Mouse (Mus musculus) lung, postnatal 0 days (tissue): Measurements from ENCODE around the gene Flywch2. TPM values are rescaled to one million over a fixed set of nuclear protein-coding genes. Genes with fewer than 3 reads are reported as not detected.

Experiments used
- ATAC-seq: fragments of 200-750 bp; cut with Nextera tagmentation; 2 replicates; pipeline ENCODE4 v1.8.0; 2017; ENCODE audit warnings: moderate library complexity
- DNase-seq: peaks from one replicate; pipeline ENCODE4 v3.0.0-alpha.2; 2016; ENCODE audit warnings: low spot score
- H3K27ac ChIP-seq: fragments of 300-500 bp; sonication (generic); 2 replicates; pipeline ENCODE4 v1.5.1; 2014; ENCODE audit warnings: antibody characterized with exemption, mild to moderate bottlenecking, low read length, mixed read lengths
- H3K27me3 ChIP-seq: fragments of 300-500 bp; sonication (generic); replicated peaks from 2 replicates; pipeline ENCODE4 v1.6.1; 2014; ENCODE audit warnings: low read length, mixed read lengths; ENCODE audit not compliant: insufficient read depth
- H3K36me3 ChIP-seq: fragments of 300-500 bp; sonication (generic); 2 replicates; pipeline ENCODE4 v1.6.1; 2014; ENCODE audit warnings: low read length, mixed read lengths; ENCODE audit not compliant: insufficient read depth
- H3K4me1 ChIP-seq: fragments of 300-500 bp; sonication (generic); 2 replicates; pipeline ENCODE4 v1.6.1; 2014; ENCODE audit warnings: antibody characterized with exemption, low read depth, low read length, mixed read lengths; ENCODE audit not compliant: insufficient read depth
- H3K4me2 ChIP-seq: fragments of 300-500 bp; sonication (generic); replicated peaks from 2 replicates; pipeline ENCODE4 v1.6.1; 2014; ENCODE audit warnings: low read depth, mild to moderate bottlenecking, low read length, moderate library complexity, mixed read lengths
- H3K4me3 ChIP-seq: fragments of 300-500 bp; sonication (generic); 2 replicates; pipeline ENCODE4 v1.5.1; 2014; ENCODE audit warnings: low read depth, low read length
- H3K9ac ChIP-seq: fragments of 300-500 bp; sonication (generic); replicated peaks from 2 replicates; pipeline ENCODE4 v1.6.1; 2014; ENCODE audit warnings: low read depth, mild to moderate bottlenecking
- H3K9me3 ChIP-seq: fragments of 300-500 bp; sonication (generic); 2 replicates; pipeline ENCODE4 v1.6.1; 2016; ENCODE audit warnings: low read length, mixed read lengths
- CTCF ChIP-seq: IDR thresholded peaks from 2 replicates; pipeline ENCODE4 v1.5.1; 2016; ENCODE audit warnings: antibody characterized with exemption, mild to moderate bottlenecking
- EP300 ChIP-seq: IDR thresholded peaks from 2 replicates; pipeline ENCODE4 v1.6.1; 2016; ENCODE audit warnings: antibody characterized with exemption, mild to moderate bottlenecking, control low read depth
- WGBS: fragments of 180-500 bp; shearing (Covaris S2); extraction: QIAGEN DNeasy Blood & Tissue Kit; methylation state at CpG from one replicate; pipeline ENCODE4 v1.1.7; 2014; 5-methylcytosine and 5-hydroxymethylcytosine counted together
- polyA plus RNA-seq: library from polyadenylated mRNA; unstranded; fragments of >200 nt; fragmentation: Nextera tagmentation; extraction: Ambion mirVana; gene quantifications from 2 replicates; pipeline ENCODE4 v1.2.1, GENCODE M21; 2015

Flywch2 gene
- polyA plus RNA-seq, 1 experiment from 2014 or later, result 18.6 TPM

DNA sequence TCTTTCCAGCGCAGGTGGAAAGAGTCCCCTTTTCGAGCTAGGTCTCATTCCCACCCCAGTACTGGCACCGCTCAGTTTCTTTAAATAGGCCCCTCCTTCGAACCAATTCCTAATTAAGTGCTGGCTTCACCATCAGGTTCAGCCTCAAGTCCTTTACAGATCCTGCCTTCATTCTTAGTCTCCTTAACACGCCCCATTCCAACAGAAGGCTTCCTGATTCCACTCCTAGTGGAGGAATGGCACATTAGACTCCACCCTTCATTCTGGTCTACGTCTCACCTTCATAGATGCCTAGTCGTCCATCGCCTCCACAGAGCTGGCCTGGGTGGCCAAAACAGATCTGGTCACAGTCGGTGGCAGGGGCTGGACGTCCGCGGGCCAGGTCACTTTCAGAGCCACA, 42.9 kb downstream of the Flywch2 start:
- H3K27me3 ChIP-seq, result peaks cover 50% of the 10 kb centered on the region
- no peak overlapping the region for H3K27ac ChIP-seq
- H3K4me3 ChIP-seq, result no peak overlapping the region; the same call in 1 of the 2 replicates
- no peak overlapping the region for H3K9ac ChIP-seq
- H3K36me3 ChIP-seq, result no peaks in the 10 kb centered on the region
- ATAC-seq (no peak), DNase-seq (peak; percentile 40)
- TF ChIP-seq CTCF (no peak), EP300 (no peak)
- H3K4me1 ChIP-seq, result peaks cover 39% of the 10 kb centered on the region
- H3K9me3 ChIP-seq, result no peaks in the 10 kb centered on the region
- no peak overlapping the region for H3K4me2 ChIP-seq
- WGBS, result 51% methylated on average over 12 of the region's 12 CpGs

DNA sequence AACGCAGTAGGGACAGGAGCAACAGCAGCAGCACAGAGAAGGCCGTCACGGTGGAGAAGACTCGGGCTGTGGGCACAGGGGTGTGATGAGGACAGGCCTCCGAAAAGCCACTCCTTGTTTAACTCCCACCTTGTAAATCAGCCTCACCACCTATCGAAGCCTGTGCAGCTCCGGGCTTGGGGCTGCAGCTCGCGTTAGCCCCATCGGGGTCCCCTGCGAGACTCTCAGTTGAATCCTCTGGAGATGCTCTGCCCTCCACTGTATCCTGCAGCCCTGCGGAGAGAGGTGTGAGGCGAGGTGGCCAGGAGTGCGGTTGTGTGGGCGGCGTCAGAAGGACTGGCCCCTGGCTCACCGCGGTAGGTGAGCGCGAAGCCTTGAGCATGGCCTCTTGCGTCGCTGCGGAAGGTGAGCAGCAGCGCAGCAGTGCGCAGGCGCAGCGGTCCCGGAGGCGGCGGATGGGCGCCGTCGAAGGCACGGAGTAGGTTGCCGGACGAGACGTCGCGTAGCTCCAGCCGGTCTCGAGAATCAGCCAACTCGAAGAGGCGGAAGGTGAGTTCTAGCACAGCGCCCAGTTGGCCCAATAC, 43.6 kb downstream of the Flywch2 start:
- Histone ChIP-seq H3K9me3 (no peaks in the 10 kb centered on the region), H3K4me3 (peak overlapping the region; percentile 24; the same call in 1 of the 2 replicates), H3K9ac (no peak overlapping the region), H3K36me3 (0 out of 2 replicates have a peak, but pooled peaks cover 4% of the 10 kb centered on the region), H3K27me3 (peaks cover 50% of the 10 kb centered on the region), H3K27ac (no peak overlapping the region), H3K4me1 (peaks cover 40% of the 10 kb centered on the region), H3K4me2 (peak overlapping the region; percentile 33; the same call in 1 of the 2 replicates)
- DNase-seq (peak; percentile 54), ATAC-seq (no peak)
- WGBS, result 8% methylated on average over 44 of the region's 44 CpGs
- TF ChIP-seq EP300 (no peak), CTCF (no peak)

- Histone ChIP-seq H3K4me1 (peaks cover 40% of the 10 kb centered on the region), H3K4me3 (peak overlapping the region; percentile 24; the same call in 1 of the 2 replicates), H3K27ac (no peak overlapping the region), H3K36me3 (0 out of 2 replicates have a peak, but pooled peaks cover 7% of the 10 kb centered on the region), H3K9me3 (no peaks in the 10 kb centered on the region), H3K27me3 (peaks cover 45% of the 10 kb centered on the region), H3K9ac (no peak overlapping the region), H3K4me2 (no peak overlapping the region)
- ATAC-seq (no peak), DNase-seq (no peak)
- 49% methylated on average over 36 of the region's 38 CpGs for whole genome bisulfite sequencing
- no peak for TF ChIP-seq CTCF
- TF ChIP-seq EP300, result no peak
Measured at GRCm38 (mm10) chr17:23741359-23742209, 44.3 kb downstream of the Flywch2 start.

DNA sequence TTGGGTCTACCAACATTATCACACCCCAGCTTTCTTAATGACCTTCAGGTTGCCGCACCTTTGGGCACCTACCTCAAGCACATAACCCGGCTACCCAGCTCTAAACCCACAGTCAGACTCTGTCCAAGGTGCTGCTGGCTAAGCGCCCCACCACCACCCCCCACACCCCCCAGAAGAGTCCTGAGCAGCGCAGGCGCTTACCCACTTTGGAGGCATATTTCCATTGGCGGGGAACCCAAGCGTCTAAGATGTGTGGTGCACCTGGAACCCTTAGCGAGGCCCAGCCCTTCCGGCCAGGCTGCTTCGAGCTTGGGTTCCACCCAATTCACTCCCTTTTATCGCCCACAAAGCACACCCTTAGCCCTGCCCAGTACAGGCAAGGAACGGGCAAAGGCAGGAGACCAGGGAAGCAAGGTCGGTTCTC, 45.3 kb downstream of the Flywch2 start, which contains the start of gene Paqr4:
Paqr4 (minus strand) TSS at position 270 of the 424 bp plus-strand sequence.
- H3K27me3 ChIP-seq, result peaks cover 38% of the 10 kb centered on the region
- DNase-seq (peak; percentile 68), ATAC-seq (no peak; the same call in 1 of the 2 replicates)
- no peak for TF ChIP-seq CTCF
- TF ChIP-seq EP300, result no peak
- peak within 1 kb of the TSS; percentile 79 for H3K4me2 ChIP-seq
- 3% methylated on average over 12 of the region's 13 CpGs for WGBS
- peak within 1 kb of the TSS; percentile 78 for H3K4me3 ChIP-seq
- peaks cover 35% of the 10 kb centered on the region for H3K4me1 ChIP-seq
- H3K27ac ChIP-seq, result peak within 1 kb of the TSS; percentile 74
- peak within 1 kb of the TSS; percentile 60 for H3K9ac ChIP-seq
- no peaks in the 10 kb centered on the region for H3K9me3 ChIP-seq
- 0 out of 2 replicates have a peak, but pooled peaks cover 7% of the 10 kb centered on the region for H3K36me3 ChIP-seq

DNA sequence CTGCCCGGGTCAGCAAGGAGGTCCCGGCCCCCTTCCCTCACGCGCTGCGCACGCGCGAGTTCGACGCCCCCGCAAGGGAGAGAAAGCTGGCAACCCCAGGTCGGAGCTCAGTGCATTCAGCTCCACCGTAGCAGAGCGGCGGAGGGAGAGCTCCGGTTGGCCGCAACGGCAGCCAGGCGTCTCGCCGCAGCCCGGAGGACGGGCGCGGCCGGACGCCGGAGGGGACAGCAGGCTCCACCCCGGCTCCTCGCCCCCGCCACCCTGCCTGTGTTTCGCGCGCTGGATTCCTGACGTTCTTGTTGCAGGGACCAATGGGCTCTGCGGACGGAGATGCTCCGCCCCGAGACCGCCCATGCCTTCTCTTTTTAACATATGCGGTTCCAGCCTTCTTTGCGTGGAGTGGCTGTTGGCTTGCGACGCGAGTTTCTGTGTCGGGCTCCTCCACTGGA, 45.7 kb downstream of the Flywch2 start:
- peaks cover 35% of the 10 kb centered on the region for H3K27me3 ChIP-seq
- H3K9me3 ChIP-seq, result no peaks in the 10 kb centered on the region
- H3K27ac ChIP-seq, result peak overlapping the region; percentile 74
- TF ChIP-seq CTCF (peak; percentile 12; the same call in 1 of the 2 replicates), EP300 (no peak)
- peak overlapping the region; percentile 79 for H3K4me2 ChIP-seq
- peaks cover 31% of the 10 kb centered on the region for H3K4me1 ChIP-seq
- H3K4me3 ChIP-seq, result peak overlapping the region; percentile 78
- 0 out of 2 replicates have a peak, but pooled peaks cover 7% of the 10 kb centered on the region for H3K36me3 ChIP-seq
- WGBS, result under 1% methylated on average over 39 of the region's 46 CpGs
- ATAC-seq (peak; percentile 91), DNase-seq (peak; percentile 98)
- H3K9ac ChIP-seq, result peak overlapping the region; percentile 60
